Mouse (Mus musculus) intestine, embryonic 14.5 days (tissue): ENCODE measurements at regions not wholly inside any gene's neighbourhood (a gene's known extent, or its start where the extent isn't known, plus 50 kb on each side); places are given as distances from the start of the nearest gene placed in this dataset.

Source experiments
- ATAC-seq: fragments of 200-750 bp; cut with Nextera tagmentation; replicated peaks from 2 replicates; pipeline ENCODE4 v1.8.0; 2017; ENCODE audit warnings: low read depth, moderate number of reproducible peaks, moderate TSS enrichment, moderate library complexity; ENCODE audit not compliant: low FRiP score, low TSS enrichment
- DNase-seq: peaks from one replicate; pipeline ENCODE4 v3.0.0-alpha.2; 2018; ENCODE audit warnings: low spot score
- H3K27ac ChIP-seq: fragments of 300-500 bp; sonication (generic); 2 replicates; pipeline ENCODE4 v1.5.1; 2014; ENCODE audit warnings: low read depth, mild to moderate bottlenecking, control low read depth
- H3K27me3 ChIP-seq: fragments of 300-500 bp; sonication (generic); replicated peaks from 2 replicates; pipeline ENCODE4 v1.6.1; 2014; ENCODE audit warnings: low read length, control low read depth; ENCODE audit not compliant: control insufficient read depth, insufficient read depth
- H3K36me3 ChIP-seq: fragments of 300-500 bp; sonication (generic); 2 replicates; pipeline ENCODE4 v1.6.1; 2014; ENCODE audit warnings: low read length, control low read depth; ENCODE audit not compliant: control insufficient read depth, insufficient read depth
- H3K4me1 ChIP-seq: fragments of 300-500 bp; sonication (generic); replicated peaks from 2 replicates; pipeline ENCODE4 v1.6.1; 2014; ENCODE audit warnings: low read length, control low read depth, mixed read lengths; ENCODE audit not compliant: control insufficient read depth, insufficient read depth
- H3K4me2 ChIP-seq: fragments of 300-500 bp; sonication (generic); 2 replicates; pipeline ENCODE4 v1.6.1; 2014; ENCODE audit warnings: low read length
- H3K4me3 ChIP-seq: fragments of 300-500 bp; sonication (generic); 2 replicates; pipeline ENCODE4 v1.5.1; 2014; ENCODE audit warnings: low read depth, low read length, control low read depth, mixed read lengths
- H3K9ac ChIP-seq: fragments of 300-500 bp; sonication (generic); 2 replicates; pipeline ENCODE4 v1.6.1; 2014; ENCODE audit warnings: mild to moderate bottlenecking, low read length
- H3K9me3 ChIP-seq: fragments of 300-500 bp; sonication (generic); 2 replicates; pipeline ENCODE4 v1.6.1; 2016; ENCODE audit warnings: low read length, control low read depth; ENCODE audit not compliant: control insufficient read depth
- WGBS: fragments of 180-500 bp; shearing (Covaris S2); extraction: QIAGEN DNeasy Blood & Tissue Kit; methylation state at CpG from one replicate; pipeline ENCODE4 v1.1.7; 2014; 5-methylcytosine and 5-hydroxymethylcytosine counted together

- H3K27ac ChIP-seq: no peak overlapping the region
These were observed 119.6 kb upstream of the Arglu1 start for GRCm38 (mm10) chr8:8809835-8810439.

GRCm38 (mm10) chr8:8809349-8809748 lies 119.0 kb upstream of the Arglu1 start:
- no peaks in the 10 kb centered on the region for H3K9me3 ChIP-seq

More at GRCm38 (mm10) chr8:8809835-8810439, 119.6 kb upstream of the Arglu1 start:
- Histone ChIP-seq H3K27me3 (no peaks in the 10 kb centered on the region), H3K4me3 (no peak overlapping the region), H3K4me2 (no peak overlapping the region), H3K9ac (no peak overlapping the region), H3K9me3 (no peaks in the 10 kb centered on the region), H3K36me3 (no peaks in the 10 kb centered on the region), H3K4me1 (no peaks in the 10 kb centered on the region)
- DNase-seq (no peak), ATAC-seq (no peak)
- 81% methylated on average over 9 of the region's 9 CpGs for WGBS

GRCm38 (mm10) chr8:8802761-8803340 lies 112.5 kb upstream of the Arglu1 start:
- H3K36me3 ChIP-seq: no peaks in the 10 kb centered on the region
- no peak overlapping the region for H3K9ac ChIP-seq
- 0 out of 2 replicates have a peak, but pooled peaks cover 3% of the 10 kb centered on the region for H3K4me1 ChIP-seq
- DNase-seq: no peak
- H3K4me2 ChIP-seq: no peak overlapping the region
- 69% methylated on average over 6 of the region's 6 CpGs for WGBS
- no peak overlapping the region for H3K27ac ChIP-seq
- no peaks in the 10 kb centered on the region for H3K27me3 ChIP-seq
- H3K4me3 ChIP-seq: no peak overlapping the region
- no peaks in the 10 kb centered on the region for H3K9me3 ChIP-seq
- no peak for ATAC-seq

More at GRCm38 (mm10) chr8:8809349-8809748, 119.0 kb upstream of the Arglu1 start:
- Histone ChIP-seq H3K9ac (no peak overlapping the region), H3K4me3 (no peak overlapping the region), H3K27ac (no peak overlapping the region), H3K27me3 (no peaks in the 10 kb centered on the region), H3K36me3 (no peaks in the 10 kb centered on the region), H3K4me2 (no peak overlapping the region), H3K4me1 (no peaks in the 10 kb centered on the region)
- ATAC-seq (no peak), DNase-seq (no peak)
- WGBS: 80% methylated on average over 8 of the region's 8 CpGs

- H3K4me2 ChIP-seq: no peak overlapping the region
- 0 out of 2 replicates have a peak, but pooled peaks cover 6% of the 10 kb centered on the region for H3K4me1 ChIP-seq
- H3K9ac ChIP-seq: no peak overlapping the region
- H3K4me3 ChIP-seq: no peak overlapping the region
- no peak overlapping the region for H3K27ac ChIP-seq
- no peak for ATAC-seq
- no peaks in the 10 kb centered on the region for H3K27me3 ChIP-seq
- no peaks in the 10 kb centered on the region for H3K36me3 ChIP-seq
- no peaks in the 10 kb centered on the region for H3K9me3 ChIP-seq
- no peak for DNase-seq
- 59% methylated on average over 5 of the region's 5 CpGs for WGBS
These were observed 112.0 kb upstream of the Arglu1 start for GRCm38 (mm10) chr8:8802317-8802716.

GRCm38 (mm10) chr8:8801578-8801977 lies 111.3 kb upstream of the Arglu1 start:
- Histone ChIP-seq H3K4me3 (no peak overlapping the region), H3K4me2 (no peak overlapping the region), H3K4me1 (0 out of 2 replicates have a peak, but pooled peaks cover 9% of the 10 kb centered on the region), H3K27ac (no peak overlapping the region), H3K9ac (no peak overlapping the region), H3K36me3 (no peaks in the 10 kb centered on the region), H3K9me3 (no peaks in the 10 kb centered on the region), H3K27me3 (no peaks in the 10 kb centered on the region)
- DNase-seq (no peak), ATAC-seq (no peak)
- WGBS: 50% methylated on average over 5 of the region's 5 CpGs

- peaks cover 14% of the 10 kb centered on the region; the same call in 1 of the 2 replicates for H3K4me1 ChIP-seq
- ATAC-seq (no peak), DNase-seq (no peak)
- no peaks in the 10 kb centered on the region for H3K9me3 ChIP-seq
- WGBS: 48% methylated on average over 3 of the region's 3 CpGs
- H3K4me2 ChIP-seq: no peak overlapping the region
- no peak overlapping the region for H3K9ac ChIP-seq
- H3K27ac ChIP-seq: no peak overlapping the region
- H3K36me3 ChIP-seq: no peaks in the 10 kb centered on the region
- no peaks in the 10 kb centered on the region for H3K27me3 ChIP-seq
- no peak overlapping the region for H3K4me3 ChIP-seq
These were observed 107.2 kb upstream of the Arglu1 start for GRCm38 (mm10) chr8:8797521-8797920.

GRCm38 (mm10) chr8:8796951-8797350 lies 106.6 kb upstream of the Arglu1 start:
- no peak for ATAC-seq
- DNase-seq: no peak

GRCm38 (mm10) chr8:8794711-8795110 lies 104.4 kb upstream of the Arglu1 start:
- Histone ChIP-seq H3K9ac (no peak overlapping the region), H3K36me3 (no peaks in the 10 kb centered on the region), H3K4me2 (no peak overlapping the region), H3K4me3 (no peak overlapping the region), H3K27ac (no peak overlapping the region), H3K27me3 (no peaks in the 10 kb centered on the region), H3K4me1 (peaks cover 11% of the 10 kb centered on the region; the same call in 1 of the 2 replicates), H3K9me3 (no peaks in the 10 kb centered on the region)
- no peak for DNase-seq
- no peak for ATAC-seq
- 25% methylated on average over 6 of the region's 6 CpGs for WGBS

More at GRCm38 (mm10) chr8:8796951-8797350, 106.6 kb upstream of the Arglu1 start:
- Histone ChIP-seq H3K9ac (no peak overlapping the region), H3K9me3 (no peaks in the 10 kb centered on the region), H3K27me3 (no peaks in the 10 kb centered on the region), H3K4me3 (no peak overlapping the region), H3K4me2 (no peak overlapping the region), H3K36me3 (no peaks in the 10 kb centered on the region), H3K27ac (no peak overlapping the region), H3K4me1 (peaks cover 11% of the 10 kb centered on the region; the same call in 1 of the 2 replicates)
- WGBS: 13% methylated on average over 9 of the region's 9 CpGs

- no peak for ATAC-seq
- H3K36me3 ChIP-seq: no peaks in the 10 kb centered on the region
- no peak overlapping the region for H3K27ac ChIP-seq
- no peak for DNase-seq
- no peak overlapping the region for H3K4me3 ChIP-seq
- 69% methylated on average over 15 of the region's 15 CpGs for WGBS
- no peaks in the 10 kb centered on the region for H3K4me1 ChIP-seq
- H3K9ac ChIP-seq: no peak overlapping the region
- H3K9me3 ChIP-seq: no peaks in the 10 kb centered on the region
- H3K4me2 ChIP-seq: no peak overlapping the region
- H3K27me3 ChIP-seq: no peaks in the 10 kb centered on the region
These were observed 89.6 kb upstream of the Arglu1 start for GRCm38 (mm10) chr8:8779931-8780330.
